Mouse (Mus musculus) limb, embryonic 13.5 days (tissue): ENCODE results near the gene Slc25a19. TPM values are rescaled to one million over a fixed set of nuclear protein-coding genes. Genes with fewer than 3 reads are reported as not detected.

Experiments used
- ATAC-seq: fragments of 200-750 bp; cut with Nextera tagmentation; 2 replicates; pipeline ENCODE4 v1.8.0; 2017; ENCODE audit warnings: low read depth, moderate number of reproducible peaks, moderate TSS enrichment; ENCODE audit not compliant: low FRiP score
- H3K27ac ChIP-seq: fragments of 300-500 bp; sonication (generic); 2 replicates; pipeline ENCODE4 v1.5.1; 2015; ENCODE audit warnings: inconsistent platforms, mild to moderate bottlenecking, moderate library complexity
- H3K27me3 ChIP-seq: fragments of 300-500 bp; sonication (generic); 2 replicates; pipeline ENCODE4 v1.6.1; 2015; ENCODE audit warnings: mild to moderate bottlenecking, inconsistent platforms
- H3K36me3 ChIP-seq: fragments of 300-500 bp; sonication (generic); 2 replicates; pipeline ENCODE4 v1.6.1; 2015; ENCODE audit warnings: inconsistent platforms, mild to moderate bottlenecking, moderate library complexity
- H3K4me1 ChIP-seq: fragments of 300-500 bp; sonication (generic); 2 replicates; pipeline ENCODE4 v1.6.1; 2015; ENCODE audit warnings: inconsistent platforms
- H3K4me2 ChIP-seq: fragments of 300-500 bp; sonication (generic); replicated peaks from 2 replicates; pipeline ENCODE4 v1.6.1; 2015; ENCODE audit warnings: inconsistent platforms, mild to moderate bottlenecking, moderate library complexity
- H3K4me3 ChIP-seq: fragments of 300-500 bp; sonication (generic); 2 replicates; pipeline ENCODE4 v1.5.1; 2015; ENCODE audit warnings: moderate library complexity, mild to moderate bottlenecking, inconsistent platforms
- H3K9ac ChIP-seq: fragments of 300-500 bp; sonication (generic); 2 replicates; pipeline ENCODE4 v1.6.1; 2015; ENCODE audit warnings: mild to moderate bottlenecking, inconsistent platforms
- H3K9me3 ChIP-seq: fragments of 300-500 bp; sonication (generic); 2 replicates; pipeline ENCODE4 v1.6.1; 2016; ENCODE audit warnings: inconsistent platforms
- WGBS: fragments of 180-500 bp; shearing (Covaris S2); methylation state at CpG from one replicate; pipeline ENCODE4 v1.1.7; 2015; 5-methylcytosine and 5-hydroxymethylcytosine counted together
- polyA plus RNA-seq: library from polyadenylated mRNA; unstranded; fragments of >200 nt; fragmentation: Nextera tagmentation; extraction: Ambion mirVana; gene quantifications from 2 replicates; pipeline ENCODE4 v1.2.1, GENCODE M21; 2015

Slc25a19 gene
- 28.5 and 30.2 TPM in 2 replicates for polyA plus RNA-seq

- Histone ChIP-seq H3K4me3 (peak within 1 kb of the TSS; percentile 76), H3K27me3 (no peaks in the 10 kb centered on the region), H3K9ac (peak within 1 kb of the TSS; percentile 78), H3K27ac (peak within 1 kb of the TSS; percentile 39; the same call in 1 of the 2 replicates), H3K4me2 (peak within 1 kb of the TSS; percentile 82), H3K4me1 (peaks cover 9% of the 10 kb centered on the region), H3K9me3 (no peaks in the 10 kb centered on the region), H3K36me3 (peaks cover 11% of the 10 kb centered on the region)
- peak; percentile 99 for ATAC-seq
- under 1% methylated on average over 47 of the region's 47 CpGs for WGBS
Measured at GRCm38 (mm10) chr11:115627705-115628464, at the start of gene Slc25a19. Gene Slc25a19, minus strand, starts transcription at chr11:115628295.

GRCm38 (mm10) chr11:115677511-115677910, 49.4 kb upstream of the Slc25a19 start:
- Histone ChIP-seq H3K9ac (no peak overlapping the region), H3K4me2 (no peak overlapping the region), H3K4me3 (no peak overlapping the region), H3K9me3 (no peaks in the 10 kb centered on the region; the same call in 1 of the 2 replicates), H3K27ac (no peak overlapping the region), H3K4me1 (peaks cover 5% of the 10 kb centered on the region), H3K36me3 (peaks cover 31% of the 10 kb centered on the region), H3K27me3 (no peaks in the 10 kb centered on the region)
- no peak for ATAC-seq
- WGBS = 94% methylated on average over 3 of the region's 3 CpGs

- Histone ChIP-seq H3K27ac (no peak overlapping the region), H3K36me3 (peaks cover 24% of the 10 kb centered on the region), H3K27me3 (no peaks in the 10 kb centered on the region), H3K4me3 (no peak overlapping the region), H3K9ac (no peak overlapping the region), H3K9me3 (no peaks in the 10 kb centered on the region; the same call in 1 of the 2 replicates), H3K4me2 (no peak overlapping the region), H3K4me1 (peaks cover 5% of the 10 kb centered on the region)
- no peak for ATAC-seq
- WGBS = 93% methylated on average over 8 of the region's 8 CpGs
Measured at GRCm38 (mm10) chr11:115676738-115677137, 48.6 kb upstream of the Slc25a19 start.

- H3K27me3 ChIP-seq = no peaks in the 10 kb centered on the region
- no peak for ATAC-seq
- H3K4me2 ChIP-seq = no peak overlapping the region
- no peak overlapping the region for H3K4me3 ChIP-seq
- no peaks in the 10 kb centered on the region for H3K9me3 ChIP-seq
- H3K9ac ChIP-seq = no peak overlapping the region
- peaks cover 16% of the 10 kb centered on the region for H3K36me3 ChIP-seq
- peaks cover 13% of the 10 kb centered on the region for H3K4me1 ChIP-seq
- 81% methylated on average over 9 of the region's 9 CpGs for WGBS
- no peak overlapping the region; the same call in 1 of the 2 replicates for H3K27ac ChIP-seq
Measured at GRCm38 (mm10) chr11:115674235-115674865, 46.3 kb upstream of the Slc25a19 start.

GRCm38 (mm10) chr11:115673471-115674234, 45.6 kb upstream of the Slc25a19 start:
- 88% methylated on average over 9 of the region's 9 CpGs for WGBS
- peaks cover 14% of the 10 kb centered on the region for H3K36me3 ChIP-seq
- H3K4me1 ChIP-seq = peaks cover 13% of the 10 kb centered on the region
- H3K9me3 ChIP-seq = no peaks in the 10 kb centered on the region
- no peaks in the 10 kb centered on the region for H3K27me3 ChIP-seq
- no peak overlapping the region; the same call in 1 of the 2 replicates for H3K27ac ChIP-seq
- H3K9ac ChIP-seq = no peak overlapping the region
- no peak for ATAC-seq
- H3K4me3 ChIP-seq = no peak overlapping the region
- no peak overlapping the region for H3K4me2 ChIP-seq

GRCm38 (mm10) chr11:115672226-115672987, 44.3 kb upstream of the Slc25a19 start:
- peaks cover 13% of the 10 kb centered on the region for H3K4me1 ChIP-seq
- WGBS = 78% methylated on average over 7 of the region's 7 CpGs
- no peak overlapping the region for H3K4me3 ChIP-seq
- no peaks in the 10 kb centered on the region for H3K27me3 ChIP-seq
- peaks cover 4% of the 10 kb centered on the region; the same call in 1 of the 2 replicates for H3K36me3 ChIP-seq
- no peak overlapping the region for H3K9ac ChIP-seq
- ATAC-seq = no peak
- no peaks in the 10 kb centered on the region for H3K9me3 ChIP-seq
- no peak overlapping the region for H3K27ac ChIP-seq
- no peak overlapping the region for H3K4me2 ChIP-seq

- no peak for ATAC-seq
- Histone ChIP-seq H3K9me3 (no peaks in the 10 kb centered on the region), H3K27ac (peak overlapping the region; percentile 44; the same call in 1 of the 2 replicates), H3K4me3 (no peak overlapping the region), H3K4me1 (peaks cover 13% of the 10 kb centered on the region), H3K4me2 (no peak overlapping the region), H3K9ac (peak overlapping the region; percentile 45; the same call in 1 of the 2 replicates), H3K27me3 (no peaks in the 10 kb centered on the region), H3K36me3 (no peaks in the 10 kb centered on the region)
- 17% methylated on average over 5 of the region's 5 CpGs for WGBS
Measured at GRCm38 (mm10) chr11:115670451-115671050, 42.5 kb upstream of the Slc25a19 start.

GRCm38 (mm10) chr11:115663676-115664335, 35.7 kb upstream of the Slc25a19 start:
- H3K27ac ChIP-seq = no peak overlapping the region
- ATAC-seq = no peak
- H3K9me3 ChIP-seq = no peaks in the 10 kb centered on the region; the same call in 1 of the 2 replicates
- H3K9ac ChIP-seq = no peak overlapping the region
- WGBS = 56% methylated on average over 4 of the region's 4 CpGs
- H3K36me3 ChIP-seq = peaks cover 13% of the 10 kb centered on the region
- no peak overlapping the region for H3K4me2 ChIP-seq
- H3K27me3 ChIP-seq = no peaks in the 10 kb centered on the region
- H3K4me1 ChIP-seq = no peaks in the 10 kb centered on the region
- H3K4me3 ChIP-seq = no peak overlapping the region

- Histone ChIP-seq H3K4me2 (no peak overlapping the region), H3K27ac (no peak overlapping the region), H3K36me3 (peaks cover 13% of the 10 kb centered on the region), H3K4me3 (no peak overlapping the region), H3K27me3 (no peaks in the 10 kb centered on the region), H3K9ac (no peak overlapping the region), H3K9me3 (no peaks in the 10 kb centered on the region; the same call in 1 of the 2 replicates), H3K4me1 (no peaks in the 10 kb centered on the region)
- WGBS = 92% methylated on average over 4 of the region's 4 CpGs
- no peak for ATAC-seq
Measured at GRCm38 (mm10) chr11:115660376-115660775, 32.3 kb upstream of the Slc25a19 start.

- WGBS = 90% methylated on average over 6 of the region's 6 CpGs
- no peaks in the 10 kb centered on the region for H3K4me1 ChIP-seq
Measured at GRCm38 (mm10) chr11:115658521-115658920, 30.4 kb upstream of the Slc25a19 start.

More at GRCm38 (mm10) chr11:115658521-115658920, 30.4 kb upstream of the Slc25a19 start:
- Histone ChIP-seq H3K36me3 (peaks cover 28% of the 10 kb centered on the region), H3K4me3 (no peak overlapping the region), H3K4me2 (no peak overlapping the region), H3K9me3 (no peaks in the 10 kb centered on the region; the same call in 1 of the 2 replicates), H3K9ac (no peak overlapping the region), H3K27ac (no peak overlapping the region), H3K27me3 (no peaks in the 10 kb centered on the region)
- ATAC-seq = no peak
